Mouse (Mus musculus) spleen, adult 2 months (tissue): ENCODE data around the gene Nim1k. TPM values are rescaled to one million over a fixed set of nuclear protein-coding genes. Genes with fewer than 3 reads are reported as not detected.
"Not testable (repeated sequence)": the region's sequence is repeated elsewhere in the genome, so short reads cannot be mapped to it uniquely, and the experiment has no call there.

Experiments used
- DNase-seq, 2 experiments: peaks; one replicate each; pipeline versions ENCODE4 v3.0.0 to v3.0.0-alpha.2; 2012 to 2021; ENCODE audit warnings: low spot score in 2 of 2, low read depth in 1 of 2
- H3K27ac ChIP-seq: fragments of 200-500 bp; 2 replicates; pipeline ENCODE4 v1.5.1; 2012; ENCODE audit warnings: low read length, inconsistent platforms; ENCODE audit not compliant: insufficient read depth
- H3K27me3 ChIP-seq: fragments of 200-500 bp; 2 replicates; pipeline ENCODE4 v1.6.1; 2012; ENCODE audit warnings: mild to moderate bottlenecking, moderate library complexity, low read length, inconsistent platforms; ENCODE audit not compliant: control insufficient read depth, insufficient read depth
- H3K36me3 ChIP-seq: fragments of 200-500 bp; 2 replicates; pipeline ENCODE4 v1.6.1; 2012; ENCODE audit warnings: mild to moderate bottlenecking, low read length, inconsistent platforms; ENCODE audit not compliant: control insufficient read depth, insufficient read depth
- H3K4me1 ChIP-seq: fragments of 200-500 bp; 2 replicates; pipeline ENCODE4 v1.6.1; 2011; ENCODE audit warnings: inconsistent platforms; ENCODE audit not compliant: control insufficient read depth, insufficient read depth, insufficient read length
- H3K4me3 ChIP-seq: fragments of 200-500 bp; 2 replicates; pipeline ENCODE4 v1.5.1; 2011; ENCODE audit warnings: mild to moderate bottlenecking, inconsistent platforms; ENCODE audit not compliant: insufficient read depth, insufficient read length; ENCODE audit errors: extremely low read depth
- CTCF ChIP-seq: fragments of 200-500 bp; IDR thresholded peaks from 2 replicates; pipeline ENCODE4 v1.5.1; 2011; ENCODE audit warnings: mild to moderate bottlenecking, inconsistent platforms; ENCODE audit not compliant: insufficient read depth, insufficient read length, insufficient replicate concordance; ENCODE audit errors: extremely low read depth
- POLR2A ChIP-seq: fragments of 200-500 bp; IDR thresholded peaks from 2 replicates; pipeline ENCODE4 v1.6.1; 2011; ENCODE audit warnings: low read depth, low read length, inconsistent platforms
- WGBS: fragments of 180-500 bp; shearing (Covaris S2); methylation state at CpG from one replicate; pipeline ENCODE4 v1.1.7; 2018; 5-methylcytosine and 5-hydroxymethylcytosine counted together
- polyA plus RNA-seq: library from polyadenylated mRNA; depleted of rRNA; stranded (reverse); fragments of >200 nt; gene quantifications from 2 replicates; pipeline ENCODE4 v1.2.3, GENCODE M21; 2012; rRNA removed

The Nim1k gene
- polyA plus RNA-seq, 1 experiment = 0.06 TPM

- no peak for DNase-seq
- H3K27me3 ChIP-seq = no peaks in the 10 kb centered on the region
- H3K36me3 ChIP-seq = no peaks in the 10 kb centered on the region
- no peak for TF ChIP-seq CTCF
- no peak for TF ChIP-seq POLR2A
- 8% methylated on average over 5 of the region's 5 CpGs for WGBS
- peak overlapping the region; percentile 29 for H3K4me3 ChIP-seq
- H3K27ac ChIP-seq = 0 out of 2 replicates have a peak overlapping the region, but pooled peaks have one; percentile 9
- peaks cover 8% of the 10 kb centered on the region for H3K4me1 ChIP-seq
Observed at GRCm38 (mm10) chr13:119689709-119690038, 66.0 kb downstream of the Nim1k start.

GRCm38 (mm10) chr13:119684416-119685177 lies 71.1 kb downstream of the Nim1k start:
- no peaks in the 10 kb centered on the region for H3K27me3 ChIP-seq
- H3K4me3 ChIP-seq = no peak overlapping the region
- H3K36me3 ChIP-seq = no peaks in the 10 kb centered on the region
- no peaks in the 10 kb centered on the region for H3K4me1 ChIP-seq
- no peak for DNase-seq
- TF ChIP-seq POLR2A = no peak
- TF ChIP-seq CTCF = no peak
- 88% methylated on average over 11 of the region's 11 CpGs for WGBS
- no peak overlapping the region for H3K27ac ChIP-seq

- Histone ChIP-seq H3K27ac (no peak overlapping the region), H3K36me3 (no peaks in the 10 kb centered on the region), H3K27me3 (no peaks in the 10 kb centered on the region), H3K4me3 (no peak overlapping the region), H3K4me1 (no peaks in the 10 kb centered on the region)
- no peak for DNase-seq
- TF ChIP-seq POLR2A (no peak), CTCF (no peak)
- 66% methylated on average over 3 of the region's 3 CpGs for WGBS
Observed at GRCm38 (mm10) chr13:119681161-119681560, 74.5 kb downstream of the Nim1k start.

GRCm38 (mm10) chr13:119679721-119680120 lies 76.0 kb downstream of the Nim1k start:
- Histone ChIP-seq H3K4me3 (no peak overlapping the region), H3K36me3 (no peaks in the 10 kb centered on the region), H3K4me1 (no peaks in the 10 kb centered on the region), H3K27ac (no peak overlapping the region), H3K27me3 (no peaks in the 10 kb centered on the region)
- TF ChIP-seq POLR2A (no peak), CTCF (no peak)
- whole genome bisulfite sequencing = 94% methylated on average over 2 of the region's 2 CpGs
- no peak for DNase-seq

GRCm38 (mm10) chr13:119678794-119679193 lies 76.9 kb downstream of the Nim1k start:
- H3K4me3 ChIP-seq = no peak overlapping the region
- no peaks in the 10 kb centered on the region for H3K27me3 ChIP-seq
- 86% methylated on average over 8 of the region's 8 CpGs for WGBS
- H3K36me3 ChIP-seq = no peaks in the 10 kb centered on the region
- DNase-seq = no peak
- no peak overlapping the region for H3K27ac ChIP-seq
- TF ChIP-seq POLR2A (no peak), CTCF (no peak)
- no peaks in the 10 kb centered on the region for H3K4me1 ChIP-seq

- H3K27ac ChIP-seq, DNase-seq, H3K4me3 ChIP-seq, H3K36me3 ChIP-seq, H3K27me3 ChIP-seq, H3K4me1 ChIP-seq: not testable (repeated sequence)
- 80% methylated on average over 6 of the region's 9 CpGs for WGBS
Observed at GRCm38 (mm10) chr13:119661420-119661819, 94.3 kb downstream of the Nim1k start.

Other genes starting within 250 kb of the Nim1k start
- not detected in 2 replicates for gene Ccl28, start 132.1 kb downstream of the Nim1k start, polyA plus RNA-seq
- 7.1 and 7.9 TPM in 2 replicates for gene Hmgcs1, start 65.5 kb downstream of the Nim1k start, polyA plus RNA-seq
- gene Zfp131, start 35.0 kb upstream of the Nim1k start, polyA plus RNA-seq = 6.1 and 8.2 TPM in 2 replicates
- gene AF067063, start 74.3 kb upstream of the Nim1k start, polyA plus RNA-seq = not detected in 2 replicates
- 0.21 and 1.0 TPM in 2 replicates for gene D13Ertd608e, start 80.1 kb upstream of the Nim1k start, polyA plus RNA-seq
- not detected in 2 replicates for gene Tcstv1, start 138.9 kb upstream of the Nim1k start, polyA plus RNA-seq
- gene Gm21761, start 173.4 kb upstream of the Nim1k start, polyA plus RNA-seq = not detected in 2 replicates
- 0.37 TPM in 1 of 2 replicates, not detected in the other for gene B020031M17Rik, start 194.9 kb upstream of the Nim1k start, polyA plus RNA-seq